Mouse (Mus musculus) bone marrow macrophage, adult 2 months (primary cell): ENCODE measurements around the gene Ttc26. TPM values are rescaled to one million over a fixed set of nuclear protein-coding genes. Genes with fewer than 3 reads are reported as not detected.

Source experiments
- H3K27ac ChIP-seq: 2 replicates; pipeline ENCODE4 v1.5.1; 2012; ENCODE audit warnings: low read depth, low read length; ENCODE audit not compliant: insufficient read depth
- H3K4me1 ChIP-seq: 2 replicates; pipeline ENCODE4 v1.6.1; 2012; ENCODE audit warnings: low read length; ENCODE audit not compliant: control insufficient read depth, insufficient read depth
- H3K4me3 ChIP-seq: 2 replicates; pipeline ENCODE4 v1.5.1; 2012; ENCODE audit warnings: mild to moderate bottlenecking, low read length, moderate library complexity; ENCODE audit not compliant: insufficient read depth
- CTCF ChIP-seq: IDR thresholded peaks from 2 replicates; pipeline ENCODE4 v1.5.1; 2012; ENCODE audit warnings: low read depth, mild to moderate bottlenecking, low read length, moderate library complexity
- POLR2A ChIP-seq: IDR thresholded peaks from 2 replicates; pipeline ENCODE4 v1.6.1; 2012; ENCODE audit warnings: mild to moderate bottlenecking, low read depth, low read length, borderline replicate concordance
- polyA plus RNA-seq: library from polyadenylated mRNA; stranded (reverse); fragments of >200 nt; gene quantifications from 2 replicates; pipeline ENCODE4 v1.2.4, GENCODE M21; 2012; ENCODE audit not compliant: missing spikeins, insufficient read depth, insufficient read length

The Ttc26 gene
- 0.32 and 1.7 TPM in 2 replicates for polyA plus RNA-seq

DNA sequence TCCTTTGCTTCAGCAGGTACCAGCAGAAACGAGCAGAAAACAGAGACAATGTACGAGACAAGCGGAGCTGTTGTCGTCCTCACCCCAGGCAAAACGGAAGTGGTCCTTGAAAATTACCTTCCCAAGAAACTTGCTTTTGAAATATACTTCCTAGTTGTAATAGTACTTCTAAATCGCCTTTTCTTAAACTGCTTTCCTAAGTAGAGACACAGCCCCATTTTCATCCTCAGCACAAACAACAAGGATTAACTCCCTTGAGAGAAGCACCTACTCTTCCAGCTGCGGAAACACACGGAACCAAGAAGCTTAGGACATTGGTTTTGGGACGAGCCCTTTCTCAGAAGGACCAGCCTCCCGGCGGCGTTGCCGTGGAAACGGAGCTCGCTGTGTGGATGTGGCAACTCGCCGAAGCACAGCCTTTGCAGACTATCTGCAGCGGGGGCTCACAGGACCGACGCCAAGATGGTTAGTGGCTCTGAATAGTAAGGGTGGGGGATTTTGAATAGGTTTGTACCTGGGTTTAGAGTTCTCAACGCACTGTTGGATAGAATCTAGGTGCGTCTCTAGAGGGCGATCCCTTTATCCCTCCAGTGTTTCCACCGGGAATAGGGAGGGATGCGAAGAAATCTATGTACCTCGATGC lies at the start of gene Ttc26:
TSS of gene Ttc26 (plus strand) at position 341 of the 643 bp plus-strand sequence.
- peak within 1 kb of the TSS; percentile 45 for H3K27ac ChIP-seq
- H3K4me1 ChIP-seq = no peaks in the 10 kb centered on the region
- TF ChIP-seq CTCF (no peak), POLR2A (no peak)
- peak within 1 kb of the TSS; percentile 83 for H3K4me3 ChIP-seq

DNA sequence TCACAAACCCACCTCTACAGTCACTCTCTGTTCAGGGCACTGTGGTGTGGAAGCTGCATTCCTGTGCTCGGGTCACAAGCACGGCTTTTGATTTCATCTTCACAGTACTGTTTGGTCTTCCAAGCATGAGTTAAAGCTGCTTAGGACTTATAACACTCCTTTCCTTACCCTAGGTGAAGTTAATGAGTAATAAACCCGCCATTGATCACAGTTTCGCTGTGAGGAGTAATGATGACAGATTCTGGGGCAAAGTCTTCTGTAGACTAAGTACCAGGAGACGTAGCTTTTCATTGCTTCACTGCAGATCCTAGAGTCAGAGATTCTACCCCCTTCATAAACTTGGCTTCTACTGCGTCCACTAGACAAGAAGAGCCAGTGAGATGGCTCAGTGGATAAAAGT lies 46.0 kb upstream of the Ttc26 start:
- no peak overlapping the region for H3K4me3 ChIP-seq
- peaks cover 10% of the 10 kb centered on the region for H3K4me1 ChIP-seq
- no peak overlapping the region for H3K27ac ChIP-seq
- TF ChIP-seq POLR2A = no peak
- TF ChIP-seq CTCF = no peak

DNA sequence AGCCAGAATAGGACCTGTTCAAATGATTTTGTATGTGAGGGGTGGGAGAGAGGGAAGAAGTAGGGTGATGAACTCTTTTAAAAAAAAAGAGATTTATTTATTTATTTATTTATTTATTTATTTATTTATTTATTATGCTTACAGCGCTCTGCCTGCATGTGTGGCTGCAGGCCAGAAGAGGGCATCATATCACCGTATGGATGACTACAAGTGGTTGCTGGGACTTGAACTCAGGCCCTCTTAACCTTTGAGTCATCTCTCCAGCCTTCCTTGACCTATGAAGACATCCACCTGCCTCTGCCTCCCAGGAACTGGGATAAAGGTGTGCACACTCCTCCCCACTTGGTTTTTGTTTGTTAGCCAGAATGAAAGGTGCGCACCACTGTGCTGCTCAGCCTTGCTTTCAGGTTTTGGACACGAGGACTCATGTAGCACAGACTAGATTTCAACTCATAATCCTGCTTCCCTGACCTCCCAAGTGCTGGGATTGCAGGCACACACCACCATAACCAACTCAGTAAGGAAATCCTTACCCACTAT lies 44.0 kb upstream of the Ttc26 start:
- TF ChIP-seq CTCF = no peak
- no peak for TF ChIP-seq POLR2A
- no peak overlapping the region for H3K27ac ChIP-seq
- peaks cover 17% of the 10 kb centered on the region for H3K4me1 ChIP-seq
- no peak overlapping the region for H3K4me3 ChIP-seq

GRCm38 (mm10) chr6:38337951-38338350 lies 43.3 kb upstream of the Ttc26 start:
- Histone ChIP-seq H3K4me3 (no peak overlapping the region), H3K27ac (peak overlapping the region; percentile 35; the same call in 1 of the 2 replicates), H3K4me1 (peaks cover 23% of the 10 kb centered on the region)
- TF ChIP-seq CTCF = no peak
- TF ChIP-seq POLR2A = no peak

DNA sequence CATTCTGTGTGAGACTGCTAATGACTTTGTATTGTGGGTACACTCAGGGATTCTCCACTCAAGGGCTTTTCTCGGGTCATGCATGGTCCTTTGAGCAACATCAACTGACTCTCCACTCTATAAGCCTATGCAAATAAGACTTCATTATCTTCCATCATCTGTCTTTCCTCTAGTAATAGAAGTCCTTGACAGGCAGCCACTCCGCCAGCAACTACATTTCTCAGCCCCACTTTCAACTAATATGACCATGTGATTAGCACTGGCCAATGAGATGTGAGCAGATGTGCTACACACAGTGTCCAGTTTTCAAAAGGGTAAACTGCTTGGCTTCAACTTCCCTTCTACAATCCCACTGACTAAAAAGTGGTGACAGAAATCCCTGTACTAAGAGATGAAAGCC lies 42.2 kb upstream of the Ttc26 start:
- peaks cover 32% of the 10 kb centered on the region for H3K4me1 ChIP-seq
- no peak overlapping the region for H3K27ac ChIP-seq
- H3K4me3 ChIP-seq = no peak overlapping the region
- TF ChIP-seq POLR2A (no peak), CTCF (no peak)

DNA sequence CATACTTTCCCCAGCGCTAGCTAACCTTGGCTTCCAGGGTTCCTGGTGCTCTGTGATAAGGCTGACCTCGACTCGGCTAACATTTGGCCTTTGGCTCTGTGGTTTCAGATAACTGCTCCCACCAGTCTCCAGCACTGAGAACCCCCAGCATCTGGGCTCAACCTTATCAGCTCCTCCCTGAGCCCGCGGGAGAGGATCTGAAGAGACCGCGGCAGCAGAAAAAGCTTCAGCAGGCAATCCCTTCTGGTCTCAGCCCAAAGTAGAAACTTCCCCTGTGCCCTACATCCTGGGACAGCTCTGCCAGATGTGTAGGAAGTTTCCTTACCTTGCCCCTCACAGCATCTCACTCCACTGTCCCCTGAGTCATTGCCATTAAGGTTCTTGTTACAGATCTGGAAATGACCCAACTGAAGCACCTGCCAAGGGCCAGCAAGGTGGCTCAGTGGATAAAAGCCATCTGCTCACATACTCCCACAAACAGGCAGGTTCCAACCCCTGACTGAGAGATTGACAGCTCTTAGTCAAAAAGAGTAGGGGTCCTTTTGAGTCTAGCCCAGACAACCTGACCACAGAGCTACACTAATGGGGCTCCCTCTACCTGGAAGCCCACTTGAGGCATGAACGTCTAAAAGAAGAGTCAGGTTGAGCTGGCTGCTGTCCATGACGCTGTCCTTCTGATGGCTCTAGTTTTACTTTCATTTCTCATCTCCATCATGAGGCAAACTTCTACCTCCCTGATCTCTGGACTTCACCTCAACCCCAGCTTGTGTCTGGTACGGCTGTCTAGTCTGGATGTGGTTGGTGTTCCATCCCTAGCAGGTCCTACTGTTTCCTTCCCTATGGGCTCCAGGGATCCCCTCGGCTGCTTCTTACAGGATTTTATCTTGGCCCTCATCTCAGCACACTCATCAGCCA lies 39.3 kb upstream of the Ttc26 start:
- no peak for TF ChIP-seq CTCF
- TF ChIP-seq POLR2A = no peak
- no peak overlapping the region for H3K27ac ChIP-seq
- peaks cover 36% of the 10 kb centered on the region for H3K4me1 ChIP-seq
- H3K4me3 ChIP-seq = peak overlapping the region; percentile 36

GRCm38 (mm10) chr6:38342666-38342992 lies 38.6 kb upstream of the Ttc26 start:
- no peak for TF ChIP-seq POLR2A
- TF ChIP-seq CTCF = no peak
- H3K4me3 ChIP-seq = peak overlapping the region; percentile 36
- H3K27ac ChIP-seq = no peak overlapping the region
- H3K4me1 ChIP-seq = peaks cover 32% of the 10 kb centered on the region

GRCm38 (mm10) chr6:38343581-38343980 lies 37.7 kb upstream of the Ttc26 start:
- no peak overlapping the region for H3K4me3 ChIP-seq
- no peak overlapping the region for H3K27ac ChIP-seq
- H3K4me1 ChIP-seq = peaks cover 29% of the 10 kb centered on the region

DNA sequence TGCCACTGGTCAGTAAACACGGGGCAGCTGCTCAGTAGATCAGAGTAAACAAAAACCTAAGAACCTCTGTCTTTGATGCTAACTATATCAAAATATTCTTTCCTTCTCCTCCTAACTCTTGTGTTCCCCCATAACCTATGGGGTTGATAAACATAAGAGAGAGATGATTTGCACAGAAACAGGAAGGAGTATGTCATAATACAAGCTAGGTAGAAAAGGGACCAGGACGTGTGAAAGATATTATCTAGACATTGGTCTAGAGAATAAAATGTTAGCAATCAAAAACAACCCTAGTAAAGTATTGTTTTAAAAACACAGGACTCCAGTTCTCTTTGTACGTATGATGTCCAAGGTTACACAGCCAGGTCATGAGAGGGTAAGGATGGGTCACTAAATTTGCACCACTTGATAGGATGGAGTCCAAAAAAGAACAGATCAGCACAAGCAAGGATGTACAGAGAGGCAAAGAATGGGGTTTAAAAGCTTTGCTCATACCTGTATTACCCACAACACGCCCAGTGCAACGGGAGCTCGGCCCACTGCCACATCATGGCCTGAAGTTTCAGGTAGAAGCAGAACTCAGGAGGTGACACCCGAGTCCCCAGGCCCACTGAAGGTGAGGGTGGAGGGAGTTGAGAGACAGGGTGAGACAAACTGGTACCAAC lies 37.1 kb upstream of the Ttc26 start:
- peaks cover 29% of the 10 kb centered on the region for H3K4me1 ChIP-seq
- TF ChIP-seq CTCF (no peak), POLR2A (no peak)
- no peak overlapping the region for H3K4me3 ChIP-seq
- no peak overlapping the region for H3K27ac ChIP-seq

More at GRCm38 (mm10) chr6:38343581-38343980, 37.7 kb upstream of the Ttc26 start:
- TF ChIP-seq POLR2A (no peak), CTCF (no peak)

DNA sequence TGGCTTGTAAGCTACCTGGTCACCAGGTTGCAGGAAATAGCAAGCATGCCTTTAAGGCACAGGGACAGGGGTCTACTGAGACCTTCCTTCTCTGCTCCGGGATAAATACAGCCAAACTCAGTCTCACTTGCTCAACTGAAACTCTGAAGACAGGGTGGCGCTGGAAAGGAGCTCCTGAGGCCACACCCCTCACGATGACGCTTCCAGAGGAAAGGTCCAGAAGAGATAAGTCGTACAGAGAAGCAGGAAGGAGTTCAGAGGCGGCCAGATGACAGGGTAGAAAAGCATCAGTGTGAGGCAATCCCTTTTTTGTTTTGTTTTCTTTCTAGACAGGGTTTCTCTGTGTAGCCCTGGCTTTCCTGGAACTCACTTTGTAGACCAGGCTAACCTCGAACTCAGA lies 35.5 kb upstream of the Ttc26 start:
- TF ChIP-seq POLR2A = no peak
- TF ChIP-seq CTCF = no peak
- Histone ChIP-seq H3K27ac (no peak overlapping the region), H3K4me3 (no peak overlapping the region), H3K4me1 (peaks cover 43% of the 10 kb centered on the region)
